Mouse (Mus musculus) spleen, adult 2 months (tissue): ENCODE measurements at regions not wholly inside any gene's neighbourhood (a gene's known extent, or its start where the extent isn't known, plus 50 kb on each side); places are given as distances from the start of the nearest gene placed in this dataset.

ENCODE experiments used
- CTCF ChIP-seq: fragments of 200-500 bp; IDR thresholded peaks from 2 replicates; pipeline ENCODE4 v1.5.1; 2011; ENCODE audit warnings: mild to moderate bottlenecking, inconsistent platforms; ENCODE audit not compliant: insufficient read depth, insufficient read length, insufficient replicate concordance; ENCODE audit errors: extremely low read depth
- POLR2A ChIP-seq: fragments of 200-500 bp; IDR thresholded peaks from 2 replicates; pipeline ENCODE4 v1.6.1; 2011; ENCODE audit warnings: low read depth, low read length, inconsistent platforms

- TF ChIP-seq POLR2A: no peak
- TF ChIP-seq CTCF: no peak
These were observed 732.6 kb upstream of the Alcam start for GRCm38 (mm10) chr16:53186444-53186843.
